Mouse (Mus musculus): ENCODE results near the gene Siglecf. TPM values are rescaled to one million over a fixed set of nuclear protein-coding genes. Genes with fewer than 3 reads are reported as not detected.

The Siglecf gene
- 1.5 and 2.7 TPM in 2 replicates for polyA plus RNA-seq (2012; ENCODE audit: insufficient read depth, low replicate concordance)

GRCm38 (mm10) chr7:43351154-43351553, at the start of gene Siglecf:
Siglecf (plus strand) TSS chr7:43351341.
- H3K4me3 ChIP-seq (replicated peaks): peak within 1 kb of the TSS; percentile 69
- peaks cover 97% of the 10 kb centered on the region for H3K4me1 ChIP-seq
- H3K27me3 ChIP-seq (replicated peaks): no peaks in the 10 kb centered on the region

GRCm38 (mm10) chr7:43305235-43305634, 45.9 kb upstream of the Siglecf start:
- peaks cover 94% of the 10 kb centered on the region for H3K36me3 ChIP-seq (replicated peaks; ENCODE audit: low read length)

More at GRCm38 (mm10) chr7:43351154-43351553, at the start of gene Siglecf:
- H3K9me3 ChIP-seq: no peaks in the 10 kb centered on the region
- H3K36me3 ChIP-seq (replicated peaks; ENCODE audit: low read length): peaks cover 6% of the 10 kb centered on the region
- TF ChIP-seq FLI1 (IDR thresholded peaks at IDR 0.05; ENCODE audit: low read length): no peak
- no peak for TF ChIP-seq GATA1 (IDR thresholded peaks at IDR 0.05; ENCODE audit: borderline replicate concordance, low read length)

GRCm38 (mm10) chr7:43309069-43309468, 42.1 kb upstream of the Siglecf start:
- TF ChIP-seq GATA1 (IDR thresholded peaks at IDR 0.05; ENCODE audit: borderline replicate concordance, low read length) (no peak), FLI1 (IDR thresholded peaks at IDR 0.05; ENCODE audit: low read length) (no peak)
- Histone ChIP-seq H3K4me3 (replicated peaks) (peak overlapping the region; percentile 76), H3K4me1 (peaks cover 87% of the 10 kb centered on the region), H3K9me3 (no peaks in the 10 kb centered on the region), H3K27me3 (replicated peaks) (no peaks in the 10 kb centered on the region), H3K36me3 (replicated peaks; ENCODE audit: low read length) (peaks cover 65% of the 10 kb centered on the region)

More at GRCm38 (mm10) chr7:43305235-43305634, 45.9 kb upstream of the Siglecf start:
- no peaks in the 10 kb centered on the region for H3K9me3 ChIP-seq
- H3K27me3 ChIP-seq (replicated peaks): no peaks in the 10 kb centered on the region
- TF ChIP-seq GATA1 (IDR thresholded peaks at IDR 0.05; ENCODE audit: borderline replicate concordance, low read length): no peak
- TF ChIP-seq FLI1 (IDR thresholded peaks at IDR 0.05; ENCODE audit: low read length): no peak
- H3K4me3 ChIP-seq (replicated peaks): peak overlapping the region; percentile 85
- H3K4me1 ChIP-seq: peaks cover 92% of the 10 kb centered on the region

GRCm38 (mm10) chr7:43311632-43312031, 39.5 kb upstream of the Siglecf start:
- no peak for TF ChIP-seq FLI1 (IDR thresholded peaks at IDR 0.05; ENCODE audit: low read length)
- TF ChIP-seq GATA1 (IDR thresholded peaks at IDR 0.05; ENCODE audit: borderline replicate concordance, low read length): no peak
- H3K4me1 ChIP-seq: peaks cover 62% of the 10 kb centered on the region
- H3K27me3 ChIP-seq (replicated peaks): no peaks in the 10 kb centered on the region
- H3K9me3 ChIP-seq: no peaks in the 10 kb centered on the region
- peak overlapping the region; percentile 100 for H3K4me3 ChIP-seq (replicated peaks)
- H3K36me3 ChIP-seq (replicated peaks; ENCODE audit: low read length): peaks cover 45% of the 10 kb centered on the region

- Histone ChIP-seq H3K36me3 (replicated peaks; ENCODE audit: low read length) (peaks cover 36% of the 10 kb centered on the region), H3K4me1 (peaks cover 54% of the 10 kb centered on the region), H3K27me3 (replicated peaks) (no peaks in the 10 kb centered on the region), H3K9me3 (no peaks in the 10 kb centered on the region), H3K4me3 (replicated peaks) (peak overlapping the region; percentile 100)
- TF ChIP-seq GATA1 (IDR thresholded peaks at IDR 0.05; ENCODE audit: borderline replicate concordance, low read length) (no peak), FLI1 (IDR thresholded peaks at IDR 0.05; ENCODE audit: low read length) (no peak)
Observed at GRCm38 (mm10) chr7:43312386-43313012, 38.6 kb upstream of the Siglecf start.

- Histone ChIP-seq H3K36me3 (replicated peaks; ENCODE audit: low read length) (peaks cover 31% of the 10 kb centered on the region), H3K9me3 (no peaks in the 10 kb centered on the region), H3K27me3 (replicated peaks) (no peaks in the 10 kb centered on the region), H3K4me1 (peaks cover 48% of the 10 kb centered on the region), H3K4me3 (replicated peaks) (peak within 1 kb of the TSS; percentile 100)
- TF ChIP-seq GATA1 (IDR thresholded peaks at IDR 0.05; ENCODE audit: borderline replicate concordance, low read length) (no peak), FLI1 (IDR thresholded peaks at IDR 0.05; ENCODE audit: low read length) (peak; percentile 64; the same call in 1 of the 2 replicates)
Observed at GRCm38 (mm10) chr7:43313013-43313428, 38.1 kb upstream of the Siglecf start, which contains the start of gene Zfp715. Zfp715 (minus strand) TSS chr7:43313294.

- no peak overlapping the region for H3K4me3 ChIP-seq (replicated peaks)
- no peaks in the 10 kb centered on the region for H3K36me3 ChIP-seq (replicated peaks; ENCODE audit: low read length)
- no peaks in the 10 kb centered on the region for H3K27me3 ChIP-seq (replicated peaks)
- TF ChIP-seq GATA1 (IDR thresholded peaks at IDR 0.05; ENCODE audit: borderline replicate concordance, low read length): no peak
- TF ChIP-seq FLI1 (IDR thresholded peaks at IDR 0.05; ENCODE audit: low read length): no peak
- no peaks in the 10 kb centered on the region for H3K9me3 ChIP-seq
- no peaks in the 10 kb centered on the region for H3K4me1 ChIP-seq
Observed at GRCm38 (mm10) chr7:43326223-43326780, 24.8 kb upstream of the Siglecf start.

GRCm38 (mm10) chr7:43328101-43328500, 23.0 kb upstream of the Siglecf start:
- no peak overlapping the region for H3K4me3 ChIP-seq (replicated peaks)
- no peaks in the 10 kb centered on the region for H3K36me3 ChIP-seq (replicated peaks; ENCODE audit: low read length)
- peaks cover 3% of the 10 kb centered on the region; the same call in 1 of the 2 replicates for H3K4me1 ChIP-seq
- no peaks in the 10 kb centered on the region for H3K27me3 ChIP-seq (replicated peaks)
- H3K9me3 ChIP-seq: no peaks in the 10 kb centered on the region
- no peak for TF ChIP-seq GATA1 (IDR thresholded peaks at IDR 0.05; ENCODE audit: borderline replicate concordance, low read length)
- TF ChIP-seq FLI1 (IDR thresholded peaks at IDR 0.05; ENCODE audit: low read length): no peak

GRCm38 (mm10) chr7:43333203-43333602, 17.9 kb upstream of the Siglecf start:
- peaks cover 5% of the 10 kb centered on the region; the same call in 1 of the 2 replicates for H3K4me1 ChIP-seq
- TF ChIP-seq GATA1 (IDR thresholded peaks at IDR 0.05; ENCODE audit: borderline replicate concordance, low read length) (no peak), FLI1 (IDR thresholded peaks at IDR 0.05; ENCODE audit: low read length) (no peak)
- H3K9me3 ChIP-seq: no peaks in the 10 kb centered on the region

GRCm38 (mm10) chr7:43333899-43334298, 17.2 kb upstream of the Siglecf start:
- H3K36me3 ChIP-seq (replicated peaks; ENCODE audit: low read length): no peaks in the 10 kb centered on the region
- peaks cover 5% of the 10 kb centered on the region; the same call in 1 of the 2 replicates for H3K4me1 ChIP-seq
- no peak overlapping the region for H3K4me3 ChIP-seq (replicated peaks)
- H3K9me3 ChIP-seq: no peaks in the 10 kb centered on the region
- TF ChIP-seq FLI1 (IDR thresholded peaks at IDR 0.05; ENCODE audit: low read length) (no peak), GATA1 (IDR thresholded peaks at IDR 0.05; ENCODE audit: borderline replicate concordance, low read length) (no peak)
- H3K27me3 ChIP-seq (replicated peaks): no peaks in the 10 kb centered on the region

More at GRCm38 (mm10) chr7:43333203-43333602, 17.9 kb upstream of the Siglecf start:
- H3K4me3 ChIP-seq (replicated peaks): no peak overlapping the region
- no peaks in the 10 kb centered on the region for H3K36me3 ChIP-seq (replicated peaks; ENCODE audit: low read length)
- H3K27me3 ChIP-seq (replicated peaks): no peaks in the 10 kb centered on the region
